Mouse (Mus musculus) urinary bladder, postnatal 4 days (tissue): ENCODE results near the gene Sp9.

Source experiments
- DNase-seq, 2 experiments: peaks; one replicate each; pipeline ENCODE4 v3.0.0; 2021 to 2022; ENCODE audit warnings: low spot score in 2 of 2

Gene Sp9

GRCm38 (mm10) chr2:73271459-73272161, at the start of gene Sp9:
Gene Sp9, plus strand, starts transcription at chr2:73271925.
- no peak for DNase-seq

GRCm38 (mm10) chr2:73231081-73231480, 40.6 kb upstream of the Sp9 start:
- DNase-seq: no peak

GRCm38 (mm10) chr2:73241299-73241698, 30.4 kb upstream of the Sp9 start:
- no peak for DNase-seq

- DNase-seq: no peak
Observed at GRCm38 (mm10) chr2:73248701-73249100, 23.0 kb upstream of the Sp9 start.

GRCm38 (mm10) chr2:73263172-73263765, 8.5 kb upstream of the Sp9 start:
- DNase-seq: no peak

GRCm38 (mm10) chr2:73263794-73264610, 7.7 kb upstream of the Sp9 start:
- DNase-seq: no peak

GRCm38 (mm10) chr2:73264611-73265195, 7.0 kb upstream of the Sp9 start:
- DNase-seq: no peak

GRCm38 (mm10) chr2:73266011-73266410, 5.7 kb upstream of the Sp9 start:
- no peak for DNase-seq

- DNase-seq: no peak
Observed at GRCm38 (mm10) chr2:73266623-73267022, 5.1 kb upstream of the Sp9 start.

- DNase-seq: no peak
Observed at GRCm38 (mm10) chr2:73267231-73267630, 4.5 kb upstream of the Sp9 start.

GRCm38 (mm10) chr2:73267818-73268217, 3.9 kb upstream of the Sp9 start:
- no peak for DNase-seq

GRCm38 (mm10) chr2:73268281-73268680, 3.4 kb upstream of the Sp9 start:
- no peak for DNase-seq

GRCm38 (mm10) chr2:73268836-73269395, 2.8 kb upstream of the Sp9 start:
- no peak for DNase-seq

- DNase-seq: no peak
Observed at GRCm38 (mm10) chr2:73269666-73270065, 2.1 kb upstream of the Sp9 start.

GRCm38 (mm10) chr2:73270071-73270592, 1.6 kb upstream of the Sp9 start:
- DNase-seq: no peak

GRCm38 (mm10) chr2:73270593-73271458, 899 bp upstream of the Sp9 start:
- no peak for DNase-seq

- DNase-seq: no peak
Observed at GRCm38 (mm10) chr2:73272351-73273248, 875 bp downstream of the Sp9 start.

- no peak for DNase-seq
Observed at GRCm38 (mm10) chr2:73273249-73274118, 1.8 kb downstream of the Sp9 start.
